Mouse (Mus musculus): ENCODE measurements around the gene Rasgrf2. TPM values are rescaled to one million over a fixed set of nuclear protein-coding genes. Genes with fewer than 3 reads are reported as not detected.
"Not testable (repeated sequence)": the region's sequence is repeated elsewhere in the genome, so short reads cannot be mapped to it uniquely, and the experiment has no call there.

The Rasgrf2 gene
- polyA plus RNA-seq (2014; fragmentation: Nextera tagmentation; extraction: Ambion mirVana) = 0.11 TPM in 1 of 2 replicates, not detected in the other

DNA sequence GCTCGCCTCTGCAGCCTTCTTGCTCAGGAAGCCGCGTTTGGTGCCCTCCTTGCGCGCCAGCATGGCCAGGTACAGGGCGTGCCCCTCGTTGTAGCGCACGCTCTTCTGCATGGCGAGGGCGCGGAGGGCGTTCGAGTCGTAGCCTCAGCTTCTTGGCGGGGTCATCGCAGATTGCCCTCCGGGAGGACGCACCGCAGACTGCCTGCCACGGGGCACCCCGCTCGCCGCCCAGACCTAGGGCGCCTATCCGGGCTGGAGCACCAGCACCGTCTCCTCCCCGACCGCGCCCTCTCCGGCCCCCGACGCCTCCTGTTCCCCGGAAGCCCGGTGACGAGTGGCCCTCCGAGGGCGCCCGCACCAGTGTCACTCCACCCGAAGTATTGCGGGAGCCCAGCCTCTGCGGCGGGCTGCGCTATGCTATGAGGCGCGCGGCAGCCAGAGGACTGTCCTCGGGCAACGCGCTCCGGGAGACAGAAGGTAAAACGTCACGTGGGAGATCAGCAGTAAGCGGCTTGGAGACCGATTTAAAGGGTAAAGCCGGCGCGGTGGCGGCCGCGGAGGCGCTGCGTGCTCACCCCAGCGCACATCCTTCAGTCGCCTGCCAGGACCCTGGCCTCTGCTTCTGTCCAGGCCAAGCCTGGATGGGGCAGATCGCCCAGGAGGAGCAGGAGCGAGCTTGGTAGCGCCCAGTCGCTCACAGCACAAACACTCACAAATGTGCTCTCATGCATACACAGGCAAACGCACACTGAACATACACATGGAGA is at the start of gene Rasgrf2:
Rasgrf2 (minus strand) TSS at position 273 of the 767 bp plus-strand sequence.
- DNase-seq (ENCODE audit: low spot score, missing footprints) = peak; percentile 91
- no peak within 1 kb of the TSS for H3K27ac ChIP-seq (ENCODE audit: low read depth, low read length)
- peaks cover 10% of the 10 kb centered on the region for H3K4me1 ChIP-seq (ENCODE audit: control insufficient read depth, insufficient read depth, low read length)
- peak within 1 kb of the TSS; percentile 48 for H3K4me3 ChIP-seq (ENCODE audit: low read depth, low read length)
- no peaks in the 10 kb centered on the region for H3K36me3 ChIP-seq (ENCODE audit: control insufficient read depth, insufficient read depth, low read length)
- peak within 1 kb of the TSS; percentile 36; the same call in 1 of the 2 replicates for H3K9ac ChIP-seq (ENCODE audit: low read length)
- peaks cover 17% of the 10 kb centered on the region for H3K27me3 ChIP-seq (ENCODE audit: control insufficient read depth, insufficient read depth, low read length)
- WGBS = under 1% methylated on average over 70 of the region's 70 CpGs
- peak within 1 kb of the TSS; percentile 94 for H3K4me2 ChIP-seq
- no peaks in the 10 kb centered on the region for H3K9me3 ChIP-seq (ENCODE audit: control insufficient read depth, low read length)
- ATAC-seq (ENCODE audit: low FRiP score) = peak; percentile 92

DNA sequence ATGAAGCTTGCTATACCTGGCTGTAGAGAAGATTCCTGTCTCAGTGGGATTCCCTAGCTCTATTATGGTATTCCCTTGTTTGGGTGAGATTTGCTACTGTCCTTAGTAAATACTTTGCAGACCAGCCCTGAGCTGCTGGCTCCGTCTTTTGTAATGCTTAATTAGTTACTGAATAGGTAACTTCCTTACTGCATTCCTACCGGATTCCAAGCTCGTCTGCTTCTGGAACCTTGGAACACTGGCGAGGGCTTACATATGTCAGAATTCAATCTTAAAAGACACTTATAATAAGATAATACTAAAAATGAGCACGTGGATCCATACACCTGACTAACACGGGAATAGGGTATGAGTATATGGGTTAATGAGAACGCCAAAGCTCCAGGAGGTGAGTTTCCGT is 41.2 kb upstream of the Rasgrf2 start:
- H3K4me1 ChIP-seq (ENCODE audit: control insufficient read depth, insufficient read depth, low read length); H3K27ac ChIP-seq (ENCODE audit: low read depth, low read length); H3K9me3 ChIP-seq (ENCODE audit: control insufficient read depth, low read length); H3K27me3 ChIP-seq (ENCODE audit: control insufficient read depth, insufficient read depth, low read length); H3K4me3 ChIP-seq (ENCODE audit: low read depth, low read length); H3K36me3 ChIP-seq (ENCODE audit: control insufficient read depth, insufficient read depth, low read length); H3K4me2 ChIP-seq; H3K9ac ChIP-seq (ENCODE audit: low read length); ATAC-seq (ENCODE audit: low FRiP score); DNase-seq (ENCODE audit: low spot score, missing footprints): not testable (repeated sequence)
- 84% methylated on average over 8 of the region's 8 CpGs for WGBS

DNA sequence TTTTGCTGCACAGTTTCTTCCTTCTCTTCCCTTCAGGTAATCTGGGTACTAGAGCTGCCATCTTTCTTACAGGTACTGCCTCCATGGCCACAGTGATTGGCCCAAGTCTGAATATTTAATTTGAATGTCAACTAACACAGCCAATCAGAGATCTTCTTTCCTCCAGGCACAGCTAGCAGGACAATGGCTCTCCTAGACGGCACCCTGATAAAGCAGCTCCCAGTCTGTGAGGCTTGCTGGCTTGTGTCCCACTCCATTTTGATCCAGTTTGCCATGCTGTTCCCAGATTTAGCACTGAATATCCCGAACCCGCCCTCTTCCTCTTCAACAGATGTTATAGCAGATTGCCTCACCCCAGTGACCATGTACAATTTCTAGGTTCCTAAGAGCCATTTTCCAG is 19.1 kb upstream of the Rasgrf2 start:
- Histone ChIP-seq H3K36me3 (ENCODE audit: control insufficient read depth, insufficient read depth, low read length) (no peaks in the 10 kb centered on the region), H3K4me2 (no peak overlapping the region), H3K9me3 (ENCODE audit: control insufficient read depth, low read length) (no peaks in the 10 kb centered on the region), H3K4me3 (ENCODE audit: low read depth, low read length) (no peak overlapping the region), H3K27me3 (ENCODE audit: control insufficient read depth, insufficient read depth, low read length) (no peaks in the 10 kb centered on the region), H3K4me1 (ENCODE audit: control insufficient read depth, insufficient read depth, low read length) (no peaks in the 10 kb centered on the region), H3K9ac (ENCODE audit: low read length) (no peak overlapping the region), H3K27ac (ENCODE audit: low read depth, low read length) (no peak overlapping the region)
- 83% methylated on average over 3 of the region's 3 CpGs for WGBS
- DNase-seq (ENCODE audit: low spot score, missing footprints) = no peak
- ATAC-seq (ENCODE audit: low FRiP score) = no peak

DNA sequence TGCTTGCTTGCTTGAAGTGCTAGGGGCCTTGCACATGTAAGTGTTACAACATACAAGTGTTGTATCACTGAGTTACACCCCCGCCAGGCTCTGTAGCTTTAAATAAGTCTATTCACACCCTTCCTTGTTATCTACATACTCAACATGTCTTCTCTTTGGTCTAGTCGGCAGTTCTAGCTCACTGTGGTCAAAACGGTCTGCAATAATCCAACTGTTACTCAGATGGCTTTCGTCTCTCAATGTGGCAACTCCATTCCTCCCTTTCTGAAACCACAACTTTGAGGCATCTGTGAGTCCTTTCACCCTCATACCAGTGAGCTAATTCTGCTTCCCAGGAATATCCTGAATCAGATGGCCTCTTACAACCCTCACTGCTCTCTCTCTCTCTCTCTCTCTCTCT is 17.4 kb upstream of the Rasgrf2 start:
- H3K27me3 ChIP-seq (ENCODE audit: control insufficient read depth, insufficient read depth, low read length) = no peaks in the 10 kb centered on the region
- DNase-seq (ENCODE audit: low spot score, missing footprints) = no peak
- no peak overlapping the region for H3K9ac ChIP-seq (ENCODE audit: low read length)
- no peaks in the 10 kb centered on the region for H3K9me3 ChIP-seq (ENCODE audit: control insufficient read depth, low read length)
- WGBS = 87% methylated on average over 4 of the region's 4 CpGs
- no peak overlapping the region for H3K4me2 ChIP-seq
- no peaks in the 10 kb centered on the region for H3K4me1 ChIP-seq (ENCODE audit: control insufficient read depth, insufficient read depth, low read length)
- no peak for ATAC-seq (ENCODE audit: low FRiP score)
- no peak overlapping the region for H3K27ac ChIP-seq (ENCODE audit: low read depth, low read length)
- no peaks in the 10 kb centered on the region for H3K36me3 ChIP-seq (ENCODE audit: control insufficient read depth, insufficient read depth, low read length)
- H3K4me3 ChIP-seq (ENCODE audit: low read depth, low read length) = no peak overlapping the region

DNA sequence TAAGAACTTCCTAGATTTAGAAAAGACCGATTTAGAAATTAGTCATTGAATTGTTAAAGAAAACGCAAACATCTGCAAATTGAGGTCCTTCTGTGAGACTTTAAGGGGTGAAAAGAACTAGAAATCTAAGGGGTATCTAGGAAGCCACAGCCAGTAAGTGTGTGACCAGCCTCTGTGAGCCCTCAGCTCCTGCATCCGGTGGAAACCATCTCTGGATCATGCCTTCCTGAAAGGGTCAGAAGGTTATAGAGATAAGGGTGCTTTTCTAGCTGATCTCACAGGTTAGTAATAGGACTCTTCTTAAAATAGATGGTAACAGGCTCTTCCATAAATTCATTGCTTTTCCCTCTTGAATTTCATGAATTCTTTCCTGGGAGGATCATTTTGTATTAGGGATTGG is 3.3 kb upstream of the Rasgrf2 start:
- 86% methylated on average over 3 of the region's 3 CpGs for WGBS
- ATAC-seq (ENCODE audit: low FRiP score) (no peak), DNase-seq (ENCODE audit: low spot score, missing footprints) (no peak)
- Histone ChIP-seq H3K4me2 (no peak overlapping the region), H3K4me3 (ENCODE audit: low read depth, low read length) (no peak overlapping the region), H3K27me3 (ENCODE audit: control insufficient read depth, insufficient read depth, low read length) (peaks cover 17% of the 10 kb centered on the region), H3K27ac (ENCODE audit: low read depth, low read length) (no peak overlapping the region), H3K9me3 (ENCODE audit: control insufficient read depth, low read length) (no peaks in the 10 kb centered on the region), H3K4me1 (ENCODE audit: control insufficient read depth, insufficient read depth, low read length) (peaks cover 10% of the 10 kb centered on the region), H3K36me3 (ENCODE audit: control insufficient read depth, insufficient read depth, low read length) (no peaks in the 10 kb centered on the region), H3K9ac (ENCODE audit: low read length) (no peak overlapping the region)

DNA sequence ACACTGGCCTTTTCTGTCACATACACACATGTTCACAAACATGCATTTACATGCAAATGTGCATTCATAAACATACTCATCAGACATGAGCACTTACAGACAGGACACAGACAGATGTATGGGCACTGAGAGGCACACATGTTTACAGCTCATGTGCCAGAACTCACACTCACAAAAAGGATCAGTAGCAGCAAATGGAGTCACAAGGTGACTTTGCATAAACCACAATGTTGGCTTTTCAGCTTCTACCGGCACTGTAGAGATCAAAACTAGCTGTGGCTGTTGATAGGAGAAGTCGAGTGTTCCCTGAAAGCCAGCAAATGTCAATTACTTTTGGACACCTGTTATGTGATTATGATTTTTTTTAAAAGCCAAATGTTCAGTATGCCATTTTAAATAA is 1.1 kb upstream of the Rasgrf2 start:
- H3K9ac ChIP-seq (ENCODE audit: low read length) = no peak overlapping the region
- H3K27ac ChIP-seq (ENCODE audit: low read depth, low read length) = no peak overlapping the region
- no peak overlapping the region for H3K4me2 ChIP-seq
- DNase-seq (ENCODE audit: low spot score, missing footprints) (no peak), ATAC-seq (ENCODE audit: low FRiP score) (no peak)
- peaks cover 10% of the 10 kb centered on the region for H3K4me1 ChIP-seq (ENCODE audit: control insufficient read depth, insufficient read depth, low read length)
- H3K9me3 ChIP-seq (ENCODE audit: control insufficient read depth, low read length) = no peaks in the 10 kb centered on the region
- 67% methylated on average over 2 of the region's 2 CpGs for WGBS
- H3K4me3 ChIP-seq (ENCODE audit: low read depth, low read length) = no peak overlapping the region
- peaks cover 17% of the 10 kb centered on the region for H3K27me3 ChIP-seq (ENCODE audit: control insufficient read depth, insufficient read depth, low read length)
- H3K36me3 ChIP-seq (ENCODE audit: control insufficient read depth, insufficient read depth, low read length) = no peaks in the 10 kb centered on the region

DNA sequence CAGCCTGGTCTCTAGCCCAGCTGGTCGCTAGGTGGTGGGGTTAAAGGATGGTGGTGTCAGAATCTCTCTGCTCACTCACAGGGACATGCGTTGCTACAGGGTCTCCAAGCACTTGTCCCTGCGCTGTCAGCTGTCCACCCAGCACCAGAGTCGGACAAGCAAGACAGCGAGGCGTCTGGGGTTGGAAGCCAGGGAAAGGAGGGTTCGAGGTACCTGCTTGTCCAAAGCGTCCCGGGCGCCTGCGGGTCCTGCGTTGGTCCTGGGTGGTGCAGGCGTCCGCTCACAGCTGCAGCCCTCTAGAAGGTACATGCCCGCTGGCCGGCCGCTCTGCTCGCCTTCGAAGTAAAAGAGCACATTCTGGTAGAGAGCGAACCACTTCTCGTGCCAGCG is 467 bp downstream of the Rasgrf2 start:
- Histone ChIP-seq H3K27ac (ENCODE audit: low read depth, low read length) (no peak overlapping the region), H3K4me2 (peak overlapping the region; percentile 94), H3K36me3 (ENCODE audit: control insufficient read depth, insufficient read depth, low read length) (no peaks in the 10 kb centered on the region), H3K4me1 (ENCODE audit: control insufficient read depth, insufficient read depth, low read length) (peaks cover 10% of the 10 kb centered on the region), H3K9me3 (ENCODE audit: control insufficient read depth, low read length) (no peaks in the 10 kb centered on the region), H3K9ac (ENCODE audit: low read length) (no peak overlapping the region), H3K4me3 (ENCODE audit: low read depth, low read length) (peak overlapping the region; percentile 48), H3K27me3 (ENCODE audit: control insufficient read depth, insufficient read depth, low read length) (peaks cover 17% of the 10 kb centered on the region)
- DNase-seq (ENCODE audit: low spot score, missing footprints) = peak; percentile 87
- WGBS = 12% methylated on average over 22 of the region's 22 CpGs
- ATAC-seq (ENCODE audit: low FRiP score) = peak; percentile 48

DNA sequence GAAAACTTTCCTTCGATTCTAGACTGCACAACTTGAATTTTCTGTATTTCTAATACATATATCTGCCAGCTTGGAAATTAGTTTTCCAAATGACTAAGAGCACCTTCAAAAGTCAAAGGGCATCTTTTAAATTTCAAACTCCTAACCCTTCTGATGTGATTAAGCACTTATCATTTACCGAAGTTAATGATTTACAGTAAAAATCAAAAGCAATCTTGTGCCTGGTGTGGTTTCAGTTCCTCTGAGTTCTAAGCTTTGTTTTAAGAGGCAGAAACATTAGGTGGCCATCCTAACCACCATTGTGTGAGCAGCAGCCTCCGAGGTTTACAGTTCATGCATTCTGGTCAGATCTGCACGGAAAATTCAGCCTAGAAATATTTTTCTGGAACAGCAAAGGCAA is 1.6 kb downstream of the Rasgrf2 start:
- H3K27ac ChIP-seq (ENCODE audit: low read depth, low read length) = no peak overlapping the region
- ATAC-seq (ENCODE audit: low FRiP score) (no peak), DNase-seq (ENCODE audit: low spot score, missing footprints) (no peak)
- no peaks in the 10 kb centered on the region for H3K36me3 ChIP-seq (ENCODE audit: control insufficient read depth, insufficient read depth, low read length)
- H3K9ac ChIP-seq (ENCODE audit: low read length) = no peak overlapping the region
- H3K4me3 ChIP-seq (ENCODE audit: low read depth, low read length) = no peak overlapping the region
- H3K4me1 ChIP-seq (ENCODE audit: control insufficient read depth, insufficient read depth, low read length) = peaks cover 10% of the 10 kb centered on the region
- 88% methylated on average over 4 of the region's 4 CpGs for WGBS
- H3K9me3 ChIP-seq (ENCODE audit: control insufficient read depth, low read length) = no peaks in the 10 kb centered on the region
- H3K4me2 ChIP-seq = no peak overlapping the region
- peaks cover 17% of the 10 kb centered on the region for H3K27me3 ChIP-seq (ENCODE audit: control insufficient read depth, insufficient read depth, low read length)

DNA sequence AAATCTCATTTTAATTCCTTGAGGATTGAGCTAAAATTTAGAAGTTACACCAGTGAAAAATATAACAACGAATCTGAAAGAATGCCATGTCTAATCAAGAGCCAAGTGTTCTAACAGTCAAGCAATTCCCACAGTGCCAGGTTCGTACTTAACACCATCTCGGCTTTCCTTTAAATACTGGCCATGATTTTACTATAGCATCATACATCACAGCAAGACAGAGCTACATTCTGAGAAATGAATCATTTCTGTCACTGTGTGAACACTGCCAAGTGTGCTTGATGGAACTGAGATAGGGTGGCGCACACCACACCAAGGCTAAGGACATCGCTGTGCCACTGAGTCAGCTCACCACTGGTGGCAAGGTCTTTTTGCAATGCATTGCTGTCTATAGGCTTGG is 5.6 kb downstream of the Rasgrf2 start:
- WGBS = 92% methylated on average over 5 of the region's 5 CpGs
- no peak for ATAC-seq (ENCODE audit: low FRiP score)
- Histone ChIP-seq H3K9me3 (ENCODE audit: control insufficient read depth, low read length) (no peaks in the 10 kb centered on the region), H3K4me1 (ENCODE audit: control insufficient read depth, insufficient read depth, low read length) (no peaks in the 10 kb centered on the region), H3K9ac (ENCODE audit: low read length) (no peak overlapping the region), H3K27me3 (ENCODE audit: control insufficient read depth, insufficient read depth, low read length) (peaks cover 4% of the 10 kb centered on the region), H3K4me2 (no peak overlapping the region), H3K27ac (ENCODE audit: low read depth, low read length) (no peak overlapping the region), H3K36me3 (ENCODE audit: control insufficient read depth, insufficient read depth, low read length) (no peaks in the 10 kb centered on the region), H3K4me3 (ENCODE audit: low read depth, low read length) (no peak overlapping the region)
- DNase-seq (ENCODE audit: low spot score, missing footprints) = no peak

Measured in midbrain, embryonic 11.5 days (tissue).